Mouse (Mus musculus) urinary bladder, postnatal 0 days (tissue): ENCODE data around the gene Gal3st3. TPM values are rescaled to one million over a fixed set of nuclear protein-coding genes. Genes with fewer than 3 reads are reported as not detected.

Experiments used
- polyA plus RNA-seq: library from polyadenylated mRNA; unstranded; fragments of >200 nt; fragmentation: Nextera tagmentation; extraction: Ambion mirVana; gene quantifications from 2 replicates; pipeline ENCODE4 v1.2.1, GENCODE M21; 2015

Gene Gal3st3
- polyA plus RNA-seq, result 0.33 and 0.35 TPM in 2 replicates

GRCm38 (mm10) chr19:5297903-5298800 lies at the start of gene Gal3st3:
Gal3st3 (plus strand) TSS chr19:5298331.

GRCm38 (mm10) chr19:5272801-5273733 lies 25.1 kb upstream of the Gal3st3 start, which contains the start of gene Pacs1:
Pacs1 (minus strand) TSS chr19:5273119.

GRCm38 (mm10) chr19:5294972-5295735 lies 3.0 kb upstream of the Gal3st3 start, which contains the start of gene Sf3b2:
Sf3b2 (minus strand) TSS chr19:5295455.

GRCm38 (mm10) chr19:5335441-5335840 lies 37.3 kb downstream of the Gal3st3 start, which contains the start of gene Catsper1:
Catsper1 (plus strand) TSS chr19:5335741.

GRCm38 (mm10) chr19:5349502-5349873 lies 51.4 kb downstream of the Gal3st3 start, which contains the start of gene Cst6:
Cst6 (minus strand) TSS chr19:5349574.

Other genes with a start within 250 kb of the Gal3st3 start
- 6.4 and 7.8 TPM in 2 replicates for gene Rin1, start 247.8 kb upstream of the Gal3st3 start, polyA plus RNA-seq
- 89.9 and 99.5 TPM in 2 replicates for gene Cd248, start 230.3 kb upstream of the Gal3st3 start, polyA plus RNA-seq
- gene Tmem151a, start 212.8 kb upstream of the Gal3st3 start, polyA plus RNA-seq, result 6.8 and 7.9 TPM in 2 replicates
- 161 and 162 TPM in 2 replicates for gene Yif1a, start 209.8 kb upstream of the Gal3st3 start, polyA plus RNA-seq
- 1.2 and 2.0 TPM in 2 replicates for gene Cnih2, start 199.8 kb upstream of the Gal3st3 start, polyA plus RNA-seq
- 201 TPM in 2 replicates for gene Rab1b, start 191.3 kb upstream of the Gal3st3 start, polyA plus RNA-seq
- gene Klc2, start 179.8 kb upstream of the Gal3st3 start, polyA plus RNA-seq, result 23.4 and 23.5 TPM in 2 replicates
- gene Pacs1, start 25.2 kb upstream of the Gal3st3 start, polyA plus RNA-seq, result 8.8 and 10.0 TPM in 2 replicates
- 155 and 159 TPM in 2 replicates for gene Sf3b2, start 2.9 kb upstream of the Gal3st3 start, polyA plus RNA-seq
- not detected in 2 replicates for gene Catsper1, start 37.4 kb downstream of the Gal3st3 start, polyA plus RNA-seq
- gene Cst6, start 51.2 kb downstream of the Gal3st3 start, polyA plus RNA-seq, result 5.3 and 6.6 TPM in 2 replicates
- gene Eif1ad, start 68.4 kb downstream of the Gal3st3 start, polyA plus RNA-seq, result 25.2 and 27.2 TPM in 2 replicates
- 266 and 286 TPM in 2 replicates for gene Banf1, start 68.8 kb downstream of the Gal3st3 start, polyA plus RNA-seq
- 33.0 and 39.0 TPM in 2 replicates for gene Sart1, start 90.4 kb downstream of the Gal3st3 start, polyA plus RNA-seq
- gene Tsga10ip, start 104.2 kb downstream of the Gal3st3 start, polyA plus RNA-seq, result not detected in 2 replicates
- gene Drap1, start 126.6 kb downstream of the Gal3st3 start, polyA plus RNA-seq, result 234 and 246 TPM in 2 replicates
- 45.6 and 53.5 TPM in 2 replicates for gene AI837181, start 126.8 kb downstream of the Gal3st3 start, polyA plus RNA-seq
- 0.61 and 1.6 TPM in 2 replicates for gene Fosl1, start 149.2 kb downstream of the Gal3st3 start, polyA plus RNA-seq
- 15.1 and 16.5 TPM in 2 replicates for gene Ccdc85b, start 159.6 kb downstream of the Gal3st3 start, polyA plus RNA-seq
- 78.4 and 88.2 TPM in 2 replicates for gene Fibp, start 162.3 kb downstream of the Gal3st3 start, polyA plus RNA-seq
- gene Ctsw, start 170.2 kb downstream of the Gal3st3 start, polyA plus RNA-seq, result 0.16 and 0.62 TPM in 2 replicates
- gene Efemp2, start 175.6 kb downstream of the Gal3st3 start, polyA plus RNA-seq, result 118 and 128 TPM in 2 replicates
- 23.1 and 28.7 TPM in 2 replicates for gene Mus81, start 190.1 kb downstream of the Gal3st3 start, polyA plus RNA-seq
- 1,724 and 1,857 TPM in 2 replicates for gene Cfl1, start 192.1 kb downstream of the Gal3st3 start, polyA plus RNA-seq
- gene 1700020D05Rik, start 205.5 kb downstream of the Gal3st3 start, polyA plus RNA-seq, result 0.27 TPM in 1 of 2 replicates, not detected in the other
- gene Snx32, start 212.2 kb downstream of the Gal3st3 start, polyA plus RNA-seq, result 4.8 and 6.5 TPM in 2 replicates